Mouse (Mus musculus) hindbrain, postnatal 0 days (tissue): Measurements from ENCODE around the gene Gm10490. TPM values are rescaled to one million over a fixed set of nuclear protein-coding genes. Genes with fewer than 3 reads are reported as not detected.
"Not testable (repeated sequence)": the region's sequence is repeated elsewhere in the genome, so short reads cannot be mapped to it uniquely, and the experiment has no call there.

Source experiments
- ATAC-seq: fragments of 200-750 bp; cut with Nextera tagmentation; 2 replicates; pipeline ENCODE4 v1.8.0; 2017; ENCODE audit warnings: mild to moderate bottlenecking, moderate TSS enrichment, moderate library complexity
- DNase-seq: peaks from one replicate; pipeline ENCODE4 v3.0.0-alpha.2; 2015; ENCODE audit warnings: low spot score
- H3K27ac ChIP-seq: fragments of 300-500 bp; sonication (generic); 2 replicates; pipeline ENCODE4 v1.5.1; 2014; ENCODE audit warnings: mild to moderate bottlenecking
- H3K27me3 ChIP-seq: fragments of 300-500 bp; sonication (generic); 2 replicates; pipeline ENCODE4 v1.6.1; 2014; ENCODE audit warnings: low read length, mixed read lengths; ENCODE audit not compliant: insufficient read depth
- H3K36me3 ChIP-seq: fragments of 300-500 bp; sonication (generic); 2 replicates; pipeline ENCODE4 v1.6.1; 2014; ENCODE audit warnings: low read length, mixed read lengths; ENCODE audit not compliant: insufficient read depth
- H3K4me1 ChIP-seq: fragments of 300-500 bp; sonication (generic); 2 replicates; pipeline ENCODE4 v1.6.1; 2014; ENCODE audit warnings: antibody characterized with exemption, low read length, mixed read lengths; ENCODE audit not compliant: insufficient read depth
- H3K4me2 ChIP-seq: fragments of 300-500 bp; sonication (generic); 2 replicates; pipeline ENCODE4 v1.6.1; 2014; ENCODE audit warnings: low read depth, mild to moderate bottlenecking, low read length, moderate library complexity, mixed read lengths
- H3K4me3 ChIP-seq: fragments of 300-500 bp; sonication (generic); 2 replicates; pipeline ENCODE4 v1.5.1; 2014; ENCODE audit warnings: low read length
- H3K9ac ChIP-seq: fragments of 300-500 bp; sonication (generic); replicated peaks from 2 replicates; pipeline ENCODE4 v1.6.1; 2014; ENCODE audit warnings: mild to moderate bottlenecking, low read length, moderate library complexity, mixed read lengths
- H3K9me3 ChIP-seq: fragments of 300-500 bp; sonication (generic); 2 replicates; pipeline ENCODE4 v1.6.1; 2016; ENCODE audit warnings: low read length, mixed read lengths
- CTCF ChIP-seq: IDR thresholded peaks from 2 replicates; pipeline ENCODE4 v1.5.1; 2016; ENCODE audit warnings: antibody characterized with exemption, control low read depth, low read depth
- WGBS: fragments of 180-500 bp; shearing (Covaris S2); extraction: QIAGEN DNeasy Blood & Tissue Kit; methylation state at CpG from one replicate; pipeline ENCODE4 v1.1.7; 2014; 5-methylcytosine and 5-hydroxymethylcytosine counted together
- polyA plus RNA-seq: library from polyadenylated mRNA; unstranded; fragments of >200 nt; fragmentation: Nextera tagmentation; extraction: Ambion mirVana; gene quantifications from 2 replicates; pipeline ENCODE4 v1.2.1, GENCODE M21; 2015
- total RNA-seq: library from RNA; depleted of rRNA; stranded (reverse); fragments of >200 nt; gene quantifications from 2 replicates; pipeline ENCODE4 v1.2.3, GENCODE M21; 2014

The Gm10490 gene
- total and polyA plus RNA-seq, 2 experiments from 2014 or later: not detected

- peak within 1 kb of the TSS; percentile 61 for H3K4me2 ChIP-seq
- peak within 1 kb of the TSS; percentile 45 for H3K9ac ChIP-seq
- H3K27me3 ChIP-seq: no peaks in the 10 kb centered on the region
- TF ChIP-seq CTCF: no peak
- DNase-seq: peak; percentile 94
- ATAC-seq: peak; percentile 98
- H3K4me1 ChIP-seq: no peaks in the 10 kb centered on the region
- 25% methylated on average over 62 of the region's 62 CpGs for WGBS
- peaks cover 3% of the 10 kb centered on the region; the same call in 1 of the 2 replicates for H3K36me3 ChIP-seq
- H3K9me3 ChIP-seq: no peaks in the 10 kb centered on the region
- peak within 1 kb of the TSS; percentile 90 for H3K27ac ChIP-seq
- H3K4me3 ChIP-seq: peak within 1 kb of the TSS; percentile 54
Observed at GRCm38 (mm10) chrX:7898880-7899874, 10.2 kb upstream of the Gm10490 start, which contains the start of the genes Pqbp1 and Timm17b. Pqbp1 (minus strand) TSS chrX:7899269. Timm17b (plus strand) TSS chrX:7899357.

DNA sequence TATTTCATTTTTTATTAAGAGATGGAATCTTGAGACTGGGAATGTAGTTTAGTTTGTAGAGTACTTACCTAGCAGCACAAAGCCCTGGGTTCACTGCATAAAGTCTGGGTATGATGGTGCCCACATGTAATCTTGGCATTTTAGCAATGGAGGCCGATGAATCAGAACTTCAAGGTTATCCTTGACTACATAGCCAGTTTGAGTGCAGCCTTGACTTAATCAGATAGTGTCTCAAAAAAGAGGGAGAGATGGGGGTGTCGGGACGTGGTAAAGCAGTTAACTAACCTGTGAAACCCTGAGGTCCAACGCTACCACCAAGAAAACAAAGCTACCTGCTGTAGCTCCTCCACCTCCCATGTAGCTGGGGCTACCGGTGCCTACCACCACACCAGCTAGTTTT, 4.9 kb upstream of the Gm10490 start:
- no peak for TF ChIP-seq CTCF
- H3K27me3 ChIP-seq: no peaks in the 10 kb centered on the region
- H3K9me3 ChIP-seq: no peaks in the 10 kb centered on the region
- no peak overlapping the region for H3K9ac ChIP-seq
- no peak overlapping the region for H3K4me2 ChIP-seq
- H3K4me3 ChIP-seq: no peak overlapping the region
- H3K36me3 ChIP-seq: no peaks in the 10 kb centered on the region
- H3K27ac ChIP-seq: no peak overlapping the region
- no peaks in the 10 kb centered on the region for H3K4me1 ChIP-seq
- ATAC-seq (no peak), DNase-seq (no peak)
- 89% methylated on average over 5 of the region's 5 CpGs for WGBS

GRCm38 (mm10) chrX:7907735-7908134, 1.6 kb upstream of the Gm10490 start, which contains the start of gene Gm10491:
Gm10491 (minus strand) TSS chrX:7907835.
- Histone ChIP-seq H3K4me1 (no peaks in the 10 kb centered on the region), H3K27me3 (no peaks in the 10 kb centered on the region), H3K9me3 (no peaks in the 10 kb centered on the region), H3K36me3 (no peaks in the 10 kb centered on the region), H3K27ac (no peak within 1 kb of the TSS), H3K4me2 (no peak within 1 kb of the TSS), H3K9ac (no peak within 1 kb of the TSS), H3K4me3 (no peak within 1 kb of the TSS)
- no peak for TF ChIP-seq CTCF
- 85% methylated on average over 5 of the region's 5 CpGs for WGBS
- no peak for DNase-seq
- ATAC-seq: no peak

DNA sequence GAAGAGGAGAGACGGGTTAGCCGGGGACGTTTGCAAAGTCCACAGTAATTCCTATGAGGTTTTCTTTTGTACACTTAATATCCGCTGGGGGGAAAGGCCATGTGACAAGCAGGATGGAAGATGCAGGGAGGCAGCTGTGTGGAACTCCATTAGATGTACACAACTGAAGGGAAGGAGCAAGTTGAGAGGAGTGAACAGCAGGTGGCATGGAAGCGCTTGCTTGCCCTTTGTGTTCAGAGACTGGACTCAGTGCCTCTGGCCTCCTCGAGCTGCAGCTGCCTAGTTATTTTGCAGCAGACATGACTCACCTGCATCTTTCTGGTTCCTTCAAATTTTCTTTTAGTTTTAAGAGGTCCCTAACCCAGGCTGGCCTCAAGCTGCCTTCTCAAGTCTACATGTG, 1.1 kb downstream of the Gm10490 start:
- ATAC-seq (no peak), DNase-seq (peak; percentile 32)
- no peak overlapping the region for H3K4me3 ChIP-seq
- no peaks in the 10 kb centered on the region for H3K9me3 ChIP-seq
- no peaks in the 10 kb centered on the region for H3K36me3 ChIP-seq
- no peak overlapping the region for H3K9ac ChIP-seq
- 54% methylated on average over 6 of the region's 6 CpGs for WGBS
- H3K4me2 ChIP-seq: no peak overlapping the region
- no peaks in the 10 kb centered on the region for H3K4me1 ChIP-seq
- no peak for TF ChIP-seq CTCF
- no peaks in the 10 kb centered on the region for H3K27me3 ChIP-seq
- H3K27ac ChIP-seq: no peak overlapping the region

DNA sequence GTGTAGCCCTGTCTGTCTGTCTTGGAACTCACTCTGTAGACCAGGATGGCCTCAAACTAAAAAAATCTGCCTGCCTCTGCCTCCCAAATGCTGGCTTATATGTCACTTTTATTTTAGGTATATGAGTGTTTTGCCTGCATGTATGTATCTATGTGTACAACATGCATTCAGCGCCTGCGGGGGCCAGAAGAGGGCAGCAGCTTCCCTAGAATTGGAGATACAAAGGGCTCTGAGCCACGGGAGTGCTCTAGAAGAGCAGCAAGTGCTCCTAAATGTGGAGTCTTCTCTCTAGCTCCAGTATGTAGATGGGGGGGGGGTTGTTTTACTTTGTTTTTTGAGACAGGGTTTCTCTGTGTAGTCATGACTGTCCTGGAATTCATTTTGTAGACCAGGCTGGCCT, 6.3 kb downstream of the Gm10490 start:
- not testable (repeated sequence) for H3K4me1 ChIP-seq, H3K9me3 ChIP-seq, ATAC-seq, H3K4me2 ChIP-seq, H3K36me3 ChIP-seq, H3K27ac ChIP-seq, H3K4me3 ChIP-seq, H3K27me3 ChIP-seq, H3K9ac ChIP-seq
- 26% methylated on average over 3 of the region's 3 CpGs for WGBS
- peak; percentile 38; the same call in 1 of the 2 replicates for TF ChIP-seq CTCF
- DNase-seq: peak; percentile 20

- not testable (repeated sequence) for H3K4me1 ChIP-seq, H3K27me3 ChIP-seq, H3K9ac ChIP-seq, H3K4me2 ChIP-seq, H3K36me3 ChIP-seq, ATAC-seq, H3K9me3 ChIP-seq, H3K27ac ChIP-seq, DNase-seq, H3K4me3 ChIP-seq
- WGBS: 77% methylated on average over 6 of the region's 6 CpGs
- TF ChIP-seq CTCF: 0 out of 2 replicates have a peak, but pooled peaks have one; percentile 4
Observed at GRCm38 (mm10) chrX:7917960-7918359, 8.6 kb downstream of the Gm10490 start.
